Mouse (Mus musculus): ENCODE measurements around the gene Nts. TPM values are rescaled to one million over a fixed set of nuclear protein-coding genes. Genes with fewer than 3 reads are reported as not detected.

Gene Nts
- 0.11 TPM for polyA plus RNA-seq (2012; fragmentation: generic; extraction: Trizol)
- long read RNA-seq, experiment 1, result 0 reads
- long read RNA-seq, experiment 2, result 0 reads

DNA sequence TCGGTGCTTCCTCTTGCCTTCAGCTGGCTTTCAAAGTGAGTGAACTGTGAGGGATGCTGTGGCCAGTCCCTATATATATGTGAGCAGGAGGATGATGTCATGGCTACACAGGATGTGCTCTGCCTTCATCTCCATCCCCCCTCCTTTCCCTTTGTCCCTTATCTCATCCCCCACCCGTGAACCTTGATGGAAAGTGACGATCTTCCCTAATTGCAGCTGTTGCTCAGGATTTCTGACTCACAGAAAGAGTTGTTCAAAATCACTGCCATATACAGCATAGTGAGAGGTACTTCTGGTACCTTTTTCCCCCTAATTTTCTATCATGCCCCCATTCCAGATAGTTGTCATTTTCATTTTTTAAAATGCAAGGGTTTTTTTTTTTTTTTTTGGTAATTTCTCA lies at the start of gene Nts:
TSS of gene Nts (minus strand) at position 101 of the 400 bp plus-strand sequence.
- no peaks in the 10 kb centered on the region for H3K79me2 ChIP-seq (ENCODE audit: control insufficient read depth, insufficient read depth)
- no peaks in the 10 kb centered on the region for H3K36me3 ChIP-seq (ENCODE audit: control insufficient read depth, insufficient read depth)
- TF ChIP-seq CTCF (IDR thresholded peaks at IDR 0.05; ENCODE audit: control insufficient read depth, insufficient read depth, insufficient read length) (no peak), USF1 (IDR thresholded peaks at IDR 0.05; ENCODE audit: low read depth) (no peak), MAX (IDR thresholded peaks at IDR 0.05) (no peak)
- H3ac ChIP-seq (ENCODE audit: control insufficient read depth, insufficient read length, low read depth), result no peak within 1 kb of the TSS
- H3K4me3 ChIP-seq (ENCODE audit: insufficient read depth, poor library complexity, severe bottlenecking), result no peak within 1 kb of the TSS
- no peaks in the 10 kb centered on the region for H3K79me3 ChIP-seq (ENCODE audit: low read depth)
- H3K27me3 ChIP-seq (ENCODE audit: control insufficient read depth, insufficient read depth, insufficient read length), result no peaks in the 10 kb centered on the region

DNA sequence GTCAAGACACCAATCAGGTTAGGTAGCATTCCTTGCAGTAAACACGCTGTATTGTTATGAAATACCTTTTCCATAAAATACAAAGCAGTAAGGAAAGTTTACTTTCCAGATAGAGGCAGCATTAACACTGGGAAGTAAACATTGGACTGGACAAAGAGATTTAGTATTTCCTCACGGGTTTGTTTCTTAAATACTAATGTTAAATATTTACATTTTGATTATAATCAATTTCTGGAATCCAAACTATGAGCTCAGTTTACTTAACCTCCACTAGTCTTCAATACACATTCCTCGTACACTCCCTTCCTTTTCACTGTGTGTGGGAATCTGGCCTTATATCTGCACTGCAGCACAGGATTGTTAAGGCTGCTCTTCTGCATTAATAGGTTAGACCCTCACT lies 37.6 kb upstream of the Nts start:
- Histone ChIP-seq H3K4me3 (ENCODE audit: insufficient read depth, poor library complexity, severe bottlenecking) (no peak overlapping the region), H3K79me2 (ENCODE audit: control insufficient read depth, insufficient read depth) (no peaks in the 10 kb centered on the region), H3K36me3 (ENCODE audit: control insufficient read depth, insufficient read depth) (no peaks in the 10 kb centered on the region), H3ac (ENCODE audit: control insufficient read depth, insufficient read length, low read depth) (no peak overlapping the region), H3K79me3 (ENCODE audit: low read depth) (no peaks in the 10 kb centered on the region), H3K27me3 (ENCODE audit: control insufficient read depth, insufficient read depth, insufficient read length) (no peaks in the 10 kb centered on the region)
- no peak for TF ChIP-seq MYOG (IDR thresholded peaks at IDR 0.05; ENCODE audit: control insufficient read depth, extremely low read depth, insufficient read length)
- no peak for TF ChIP-seq MAX (IDR thresholded peaks at IDR 0.05)
- TF ChIP-seq CEBPB (IDR thresholded peaks at IDR 0.05; ENCODE audit: low read depth), result no peak
- TF ChIP-seq USF1 (IDR thresholded peaks at IDR 0.05; ENCODE audit: low read depth), result no peak
- no peak for TF ChIP-seq MYOD1 (IDR thresholded peaks at IDR 0.05; ENCODE audit: control insufficient read depth, insufficient read length, low read depth)
- no peak for TF ChIP-seq FOSL1 (IDR thresholded peaks at IDR 0.05; ENCODE audit: insufficient read depth, low read length, poor library complexity, severe bottlenecking)
- no peak for TF ChIP-seq CTCF (IDR thresholded peaks at IDR 0.05; ENCODE audit: control insufficient read depth, insufficient read depth, insufficient read length)

DNA sequence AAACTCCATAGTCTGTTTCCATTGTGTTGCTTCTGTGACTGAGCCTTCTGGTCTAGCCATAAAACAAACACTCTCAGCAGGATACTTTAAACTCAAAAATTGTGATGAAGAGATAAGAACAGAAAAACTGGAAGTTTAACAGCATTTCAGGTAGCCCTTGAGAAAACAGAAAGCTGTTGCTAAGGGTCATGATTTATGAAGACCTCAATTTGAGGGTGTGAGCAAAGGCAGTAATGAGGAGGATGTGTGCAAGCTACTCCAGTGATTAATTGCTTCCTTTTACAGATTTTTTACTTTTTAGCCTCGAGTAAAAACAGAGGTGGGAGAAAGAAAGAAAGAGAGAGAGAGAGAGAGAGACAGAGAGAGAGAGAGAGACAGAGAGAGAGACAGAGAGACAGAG lies 23.9 kb upstream of the Nts start:
- Histone ChIP-seq H3ac (ENCODE audit: control insufficient read depth, insufficient read length, low read depth) (no peak overlapping the region), H3K79me2 (ENCODE audit: control insufficient read depth, insufficient read depth) (no peaks in the 10 kb centered on the region), H3K79me3 (ENCODE audit: low read depth) (no peaks in the 10 kb centered on the region), H3K36me3 (ENCODE audit: control insufficient read depth, insufficient read depth) (no peaks in the 10 kb centered on the region), H3K4me3 (ENCODE audit: insufficient read depth, poor library complexity, severe bottlenecking) (no peak overlapping the region), H3K27me3 (ENCODE audit: control insufficient read depth, insufficient read depth, insufficient read length) (no peaks in the 10 kb centered on the region)
- TF ChIP-seq MYOD1 (IDR thresholded peaks at IDR 0.05; ENCODE audit: control insufficient read depth, insufficient read length, low read depth) (no peak), MYOG (IDR thresholded peaks at IDR 0.05; ENCODE audit: control insufficient read depth, extremely low read depth, insufficient read length) (no peak), CEBPB (IDR thresholded peaks at IDR 0.05; ENCODE audit: low read depth) (no peak), USF1 (IDR thresholded peaks at IDR 0.05; ENCODE audit: low read depth) (no peak), CTCF (IDR thresholded peaks at IDR 0.05; ENCODE audit: control insufficient read depth, insufficient read depth, insufficient read length) (no peak), MAX (IDR thresholded peaks at IDR 0.05) (no peak), FOSL1 (IDR thresholded peaks at IDR 0.05; ENCODE audit: insufficient read depth, low read length, poor library complexity, severe bottlenecking) (no peak)

DNA sequence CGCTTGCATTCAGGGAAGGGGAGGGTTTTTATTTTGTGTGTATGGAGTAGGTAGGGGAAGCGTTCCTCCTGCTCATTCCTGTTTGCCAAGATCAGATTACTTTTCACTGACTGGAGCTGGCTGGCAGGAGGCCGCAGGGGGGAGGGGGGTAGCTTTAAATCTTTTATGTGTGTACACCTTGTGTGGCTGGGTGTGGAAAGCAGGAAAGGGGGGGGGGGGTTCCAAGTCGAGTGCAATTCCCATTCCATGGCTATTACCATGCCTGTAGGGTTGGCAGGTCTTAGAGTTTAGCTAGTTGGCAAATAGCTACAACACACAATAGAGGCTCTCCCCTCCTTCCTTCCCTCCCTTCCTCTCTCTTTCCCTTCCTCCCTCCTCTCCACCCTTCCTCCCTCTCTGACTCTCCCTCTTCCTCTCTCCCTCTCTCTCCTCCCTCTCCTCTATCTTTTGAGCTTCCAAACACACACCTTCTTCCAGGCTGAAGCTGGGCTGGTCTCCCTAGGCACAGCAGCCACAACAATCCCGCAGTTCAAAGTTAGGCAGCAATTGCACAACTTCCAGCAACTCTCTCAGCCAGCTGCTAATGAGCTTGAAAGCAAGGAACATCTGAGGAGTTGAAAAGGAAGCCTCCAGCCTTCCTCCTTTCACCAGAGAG lies 21.6 kb upstream of the Nts start, which contains the start of gene Rassf9:
TSS of gene Rassf9 (plus strand) at position 416 of the 655 bp plus-strand sequence.
- no peak within 1 kb of the TSS for H3ac ChIP-seq (ENCODE audit: control insufficient read depth, insufficient read length, low read depth)
- no peak within 1 kb of the TSS for H3K4me3 ChIP-seq (ENCODE audit: insufficient read depth, poor library complexity, severe bottlenecking)

GRCm38 (mm10) chr10:102511461-102511806 lies 21.1 kb upstream of the Nts start:
- Histone ChIP-seq H3K4me3 (ENCODE audit: insufficient read depth, poor library complexity, severe bottlenecking) (no peak overlapping the region), H3ac (ENCODE audit: control insufficient read depth, insufficient read length, low read depth) (no peak overlapping the region), H3K27me3 (ENCODE audit: control insufficient read depth, insufficient read depth, insufficient read length) (no peaks in the 10 kb centered on the region), H3K36me3 (ENCODE audit: control insufficient read depth, insufficient read depth) (no peaks in the 10 kb centered on the region), H3K79me3 (ENCODE audit: low read depth) (no peaks in the 10 kb centered on the region), H3K79me2 (ENCODE audit: control insufficient read depth, insufficient read depth) (no peaks in the 10 kb centered on the region)
- no peak for TF ChIP-seq CEBPB (IDR thresholded peaks at IDR 0.05; ENCODE audit: low read depth)
- TF ChIP-seq MAX (IDR thresholded peaks at IDR 0.05), result no peak
- no peak for TF ChIP-seq MYOD1 (IDR thresholded peaks at IDR 0.05; ENCODE audit: control insufficient read depth, insufficient read length, low read depth)

More for the DNA sequence above, 21.6 kb upstream of the Nts start, which contains the start of gene Rassf9:
- Histone ChIP-seq H3K27me3 (ENCODE audit: control insufficient read depth, insufficient read depth, insufficient read length) (no peaks in the 10 kb centered on the region), H3K79me3 (ENCODE audit: low read depth) (no peaks in the 10 kb centered on the region), H3K79me2 (ENCODE audit: control insufficient read depth, insufficient read depth) (no peaks in the 10 kb centered on the region), H3K36me3 (ENCODE audit: control insufficient read depth, insufficient read depth) (no peaks in the 10 kb centered on the region)
- no peak for TF ChIP-seq USF1 (IDR thresholded peaks at IDR 0.05; ENCODE audit: low read depth)
- no peak for TF ChIP-seq FOSL1 (IDR thresholded peaks at IDR 0.05; ENCODE audit: insufficient read depth, low read length, poor library complexity, severe bottlenecking)
- TF ChIP-seq CTCF (IDR thresholded peaks at IDR 0.05; ENCODE audit: control insufficient read depth, insufficient read depth, insufficient read length), result no peak
- no peak for TF ChIP-seq MYOD1 (IDR thresholded peaks at IDR 0.05; ENCODE audit: control insufficient read depth, insufficient read length, low read depth)
- no peak for TF ChIP-seq MYOG (IDR thresholded peaks at IDR 0.05; ENCODE audit: control insufficient read depth, extremely low read depth, insufficient read length)
- no peak for TF ChIP-seq CEBPB (IDR thresholded peaks at IDR 0.05; ENCODE audit: low read depth)
- no peak for TF ChIP-seq MAX (IDR thresholded peaks at IDR 0.05)

GRCm38 (mm10) chr10:102507386-102507785 lies 17.1 kb upstream of the Nts start:
- H3K79me3 ChIP-seq (ENCODE audit: low read depth), result no peaks in the 10 kb centered on the region
- H3ac ChIP-seq (ENCODE audit: control insufficient read depth, insufficient read length, low read depth), result no peak overlapping the region
- H3K79me2 ChIP-seq (ENCODE audit: control insufficient read depth, insufficient read depth), result no peaks in the 10 kb centered on the region
- no peaks in the 10 kb centered on the region for H3K36me3 ChIP-seq (ENCODE audit: control insufficient read depth, insufficient read depth)
- H3K4me3 ChIP-seq (ENCODE audit: insufficient read depth, poor library complexity, severe bottlenecking), result no peak overlapping the region
- no peaks in the 10 kb centered on the region for H3K27me3 ChIP-seq (ENCODE audit: control insufficient read depth, insufficient read depth, insufficient read length)
- TF ChIP-seq USF1 (IDR thresholded peaks at IDR 0.05; ENCODE audit: low read depth) (no peak), CEBPB (IDR thresholded peaks at IDR 0.05; ENCODE audit: low read depth) (no peak), MAX (IDR thresholded peaks at IDR 0.05) (no peak), MYOG (IDR thresholded peaks at IDR 0.05; ENCODE audit: control insufficient read depth, extremely low read depth, insufficient read length) (no peak), MYOD1 (IDR thresholded peaks at IDR 0.05; ENCODE audit: control insufficient read depth, insufficient read length, low read depth) (no peak), FOSL1 (IDR thresholded peaks at IDR 0.05; ENCODE audit: insufficient read depth, low read length, poor library complexity, severe bottlenecking) (no peak), CTCF (IDR thresholded peaks at IDR 0.05; ENCODE audit: control insufficient read depth, insufficient read depth, insufficient read length) (no peak)
